In the genomic region with DNA sequence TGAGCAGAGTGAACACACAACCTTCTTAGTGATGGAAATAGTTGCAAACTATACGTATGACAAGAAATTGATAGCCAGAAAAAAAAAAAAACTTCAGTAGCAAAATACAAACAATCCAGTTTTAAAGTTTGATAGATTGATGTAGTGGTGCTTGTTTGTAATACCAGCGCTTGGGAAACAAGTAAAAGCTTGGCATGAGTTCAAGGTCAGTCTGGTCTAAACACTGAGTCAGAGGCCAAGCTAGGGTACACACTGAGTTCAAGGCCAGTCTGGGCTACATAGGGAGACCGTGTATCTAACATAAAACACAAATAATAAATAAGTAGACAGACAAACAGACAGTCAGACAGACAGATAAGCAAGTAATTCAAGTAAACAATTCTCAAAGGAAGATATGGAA, we compare ENCODE assay signal across 22 mouse cellular contexts.
A peak's percentile ranks its signal among the peaks of the same experiment; 100 is the strongest.
DNase-seq lines count a peak whose midpoint lies in the region; ATAC-seq and TF ChIP-seq lines count a peak whose summit lies in the region.
"Had no signal": no experiment of that assay in that cellular context is flagged by ENCODE, and none has a peak within 500 bp of the region (broad histone marks: within the 10 kb centered on the region; RNA-seq: fewer than 3 reads in every experiment).

No protein-coding gene starts in this region.

- no peaks in the 10 kb centered on the region for H3K36me3 ChIP-seq in liver, adult 2 months (ENCODE audit: control insufficient read depth, insufficient read depth, low read length)
- H3K36me3 ChIP-seq in liver, embryonic 12.5 days: no peaks in the 10 kb centered on the region
- H3K36me3 ChIP-seq: G1E had no signal

- TF ChIP-seq CTCF in liver, adult 2 months (IDR thresholded peaks at IDR 0.05; ENCODE audit: low read depth, low read length): no peak

- no peaks in the 10 kb centered on the region for H3K4me1 ChIP-seq in liver, adult 2 months (ENCODE audit: control insufficient read depth, insufficient read depth, low read length)
- no peaks in the 10 kb centered on the region for H3K4me1 ChIP-seq in liver, embryonic 12.5 days

- H3K9ac ChIP-seq in liver, adult 2 months (ENCODE audit: low read depth, low read length): no peak overlapping the region
- H3K9ac ChIP-seq in liver, embryonic 12.5 days: no peak overlapping the region

- DNase-seq in adrenal gland, adult 2 months: peak; percentile 30
- DNase-seq in adrenal gland, adult 18-20 months (ENCODE audit: low spot score in 2 of 2): no peak
- peak; percentile 4 for DNase-seq in adrenal gland, postnatal 14 days
- no peak for DNase-seq in adrenal gland, postnatal 25 days
- DNase-seq in liver, adult 2 months (ENCODE audit: extremely low read depth, low read depth, low spot score): peak; percentile 70
- DNase-seq in 416B (ENCODE audit: low read depth): peak; percentile 0
- DNase-seq in frontal cortex, postnatal 10 days (ENCODE audit: low spot score in 2 of 2): no peak
- DNase-seq: adrenal gland, adult 8-10 months; B cell, adult 2 months; cerebellum, adult 11 months; cerebellum, adult 11-12 months; cerebellum, adult 18-20 months; cerebellum, adult 2 months; cerebellum, adult 8-10 months; cerebellum, adult 9-10 months; cerebellum, adult 9-11 months had no signal

- no peak for TF ChIP-seq POLR2A in liver, adult 2 months (IDR thresholded peaks at IDR 0.05; ENCODE audit: extremely low read depth, insufficient read depth, low read length)

- 13% methylated on average over 3 of the region's 3 CpGs for WGBS in liver, adult 2 months
- WGBS in liver, embryonic 12.5 days (ENCODE audit: insufficient replicate concordance): 48% methylated on average over 3 of the region's 3 CpGs

- no peak overlapping the region for H3K27ac ChIP-seq in liver, adult 2 months (replicated peaks; ENCODE audit: insufficient read depth, low read depth, low read length)
- H3K27ac ChIP-seq in liver, embryonic 12.5 days: no peak overlapping the region

- no peak for ATAC-seq in liver, embryonic 12.5 days
- ATAC-seq: activated CD4-positive, CD25-positive, alpha-beta regulatory T cell, adult 4 months; CD4-positive, CD25-positive, alpha-beta regulatory T cell, adult 4 months; Patski had no signal

- H3K4me3 ChIP-seq in liver, adult 2 months (ENCODE audit: insufficient read depth, low read depth, low read length): no peak overlapping the region
- H3K4me3 ChIP-seq in liver, embryonic 12.5 days: no peak overlapping the region

- no peak overlapping the region for H3K4me2 ChIP-seq in liver, embryonic 12.5 days

- H3K79me2 ChIP-seq in liver, adult 2 months (ENCODE audit: control insufficient read depth, insufficient read depth, low read length): no peaks in the 10 kb centered on the region

- no peaks in the 10 kb centered on the region for H3K27me3 ChIP-seq in liver, adult 2 months (ENCODE audit: control insufficient read depth, insufficient read depth, low read length)
- 0 out of 2 replicates have a peak, but pooled peaks cover 6% of the 10 kb centered on the region for H3K27me3 ChIP-seq in liver, embryonic 12.5 days (replicated peaks)
- H3K27me3 ChIP-seq: CH12.LX had no signal

- H3K9me3 ChIP-seq in liver, embryonic 12.5 days (replicated peaks): no peaks in the 10 kb centered on the region
- H3K9me3 ChIP-seq: G1E had no signal

Comparison
In these comparisons a context has a peak if more than half of its experiments do, and no peak if none do; other contexts are left out.
1. DNase-seq: peak in adrenal gland, adult 2 months (single experiment), adrenal gland, postnatal 14 days (single experiment), liver, adult 2 months (single experiment) and 416B (single experiment); none in adrenal gland, adult 18-20 months (0 of 2), adrenal gland, postnatal 25 days (single experiment) and frontal cortex, postnatal 10 days (0 of 2).